11 mouse cellular contexts compared by ENCODE assay signal in the genomic region with DNA sequence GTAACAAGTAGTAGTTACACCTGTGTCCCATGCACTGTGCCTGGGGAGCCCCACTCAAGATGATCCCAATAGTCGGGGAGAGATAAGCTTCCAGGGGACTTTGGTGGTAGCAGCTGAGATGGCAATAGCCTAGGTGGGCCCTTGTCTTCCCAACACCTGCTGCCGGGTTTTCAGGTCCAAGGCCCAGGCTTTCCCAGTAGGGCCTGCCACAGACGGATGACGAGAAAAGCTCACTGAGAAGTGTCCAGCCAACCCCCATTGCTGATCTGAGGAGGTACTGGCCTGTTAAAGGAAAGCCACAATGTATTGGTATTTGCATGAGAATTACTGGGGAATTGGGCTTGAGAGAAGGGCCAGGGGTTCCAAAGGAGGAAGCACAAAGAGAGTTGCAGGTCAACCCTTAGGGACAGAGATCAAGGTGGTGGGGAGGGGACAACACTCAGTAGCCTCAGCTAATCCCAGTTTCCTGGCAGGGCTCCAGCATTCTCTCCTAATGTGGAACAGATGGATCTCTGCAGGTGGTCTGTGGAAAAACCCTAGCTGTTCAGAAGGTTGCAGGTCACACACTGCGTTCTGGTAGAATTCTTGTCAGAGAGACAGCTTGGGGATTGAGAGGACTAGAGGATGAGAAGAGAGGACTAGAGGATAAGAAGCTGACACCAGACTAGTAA.
DNase-seq lines count a peak whose midpoint lies in the region; ATAC-seq and TF ChIP-seq lines count a peak whose summit lies in the region.
"Had no signal": no experiment of that assay in that cellular context is flagged by ENCODE, and none has a peak within 500 bp of the region (broad histone marks: within the 10 kb centered on the region; RNA-seq: fewer than 3 reads in every experiment).

No protein-coding gene starts in this region.

- no peak overlapping the region for H3K27ac ChIP-seq in kidney, embryonic 14.5 days (ENCODE audit: low read depth, low read length)
- no peak overlapping the region for H3K27ac ChIP-seq in limb, embryonic 10.5 days
- H3K27ac ChIP-seq: heart, embryonic 13.5 days; lung, embryonic 15.5 days had no signal

- DNase-seq in kidney, postnatal 10 days = peak; percentile 54
- DNase-seq in brain, embryonic 14.5 days (ENCODE audit: low read depth) = peak; percentile 22
- peak; percentile 87 to 95 for DNase-seq in cerebellum, postnatal 36 days
- DNase-seq in limb, embryonic 10.5 days (ENCODE audit: low spot score) = peak; percentile 38
- no peak for DNase-seq in adrenal gland, adult 18-20 months (ENCODE audit: low spot score in 2 of 2)
- DNase-seq in spleen, adult 18-20 months = no peak

- ATAC-seq in kidney, embryonic 14.5 days (ENCODE audit: low FRiP score, low TSS enrichment) = no peak
- ATAC-seq in activated CD4-positive, CD25-positive, alpha-beta regulatory T cell, adult 4 months = no peak
- ATAC-seq: CD4-positive, CD25-positive, alpha-beta regulatory T cell, adult 4 months had no signal

- H3K4me2 ChIP-seq in kidney, embryonic 14.5 days (replicated peaks; ENCODE audit: low read depth, low read length) = no peak overlapping the region
- H3K4me2 ChIP-seq: heart, embryonic 13.5 days; lung, embryonic 15.5 days had no signal

- H3K9ac ChIP-seq in kidney, embryonic 14.5 days (ENCODE audit: low read depth, low read length) = no peak overlapping the region
- H3K9ac ChIP-seq: heart, embryonic 13.5 days; lung, embryonic 15.5 days had no signal

- no peaks in the 10 kb centered on the region for H3K9me3 ChIP-seq in kidney, embryonic 14.5 days (ENCODE audit: control insufficient read depth, low read length)
- no peaks in the 10 kb centered on the region for H3K9me3 ChIP-seq in limb, embryonic 10.5 days (replicated peaks)
- H3K9me3 ChIP-seq: heart, embryonic 13.5 days; lung, embryonic 15.5 days had no signal

- TF ChIP-seq CTCF in brain, embryonic 14.5 days (IDR thresholded peaks at IDR 0.05; ENCODE audit: borderline replicate concordance, extremely low read depth, insufficient read depth, insufficient read length) = no peak

- no peaks in the 10 kb centered on the region for H3K36me3 ChIP-seq in kidney, embryonic 14.5 days (ENCODE audit: control insufficient read depth, insufficient read depth, low read length)
- H3K36me3 ChIP-seq in limb, embryonic 10.5 days = no peaks in the 10 kb centered on the region
- H3K36me3 ChIP-seq: heart, embryonic 13.5 days; lung, embryonic 15.5 days had no signal

- WGBS in kidney, embryonic 14.5 days = 68% methylated on average over 5 of the region's 5 CpGs
- WGBS in limb, embryonic 10.5 days = 74% methylated on average over 5 of the region's 5 CpGs

- no peak for TF ChIP-seq POLR2A in brain, embryonic 14.5 days (IDR thresholded peaks at IDR 0.05; ENCODE audit: borderline replicate concordance, extremely low read depth, insufficient read depth, insufficient read length, poor library complexity, severe bottlenecking)

- no peaks in the 10 kb centered on the region for H3K4me1 ChIP-seq in kidney, embryonic 14.5 days (ENCODE audit: control insufficient read depth, insufficient read depth, low read length)
- H3K4me1 ChIP-seq in limb, embryonic 10.5 days = peaks cover 30% of the 10 kb centered on the region
- H3K4me1 ChIP-seq: heart, embryonic 13.5 days; lung, embryonic 15.5 days had no signal

- no peaks in the 10 kb centered on the region for H3K27me3 ChIP-seq in kidney, embryonic 14.5 days (ENCODE audit: control insufficient read depth, insufficient read depth, low read length)
- H3K27me3 ChIP-seq in limb, embryonic 10.5 days (ENCODE audit: low read depth, poor library complexity, severe bottlenecking) = peaks cover 8% of the 10 kb centered on the region; the same call in 1 of the 2 replicates
- H3K27me3 ChIP-seq: lung, embryonic 15.5 days had no signal

- no peak overlapping the region for H3K4me3 ChIP-seq in kidney, embryonic 14.5 days (ENCODE audit: low read length)
- H3K4me3 ChIP-seq in limb, embryonic 10.5 days = no peak overlapping the region
- H3K4me3 ChIP-seq: heart, embryonic 13.5 days; lung, embryonic 15.5 days had no signal

Comparison
In these comparisons a context has a peak if more than half of its experiments do, and no peak if none do; other contexts are left out.
1. DNase-seq: peak in kidney, postnatal 10 days (single experiment), brain, embryonic 14.5 days (single experiment), cerebellum, postnatal 36 days (2 of 2) and limb, embryonic 10.5 days (single experiment); none in adrenal gland, adult 18-20 months (0 of 2) and spleen, adult 18-20 months (0 of 2).